Mouse (Mus musculus) liver, embryonic 15.5 days (tissue): Measurements from ENCODE around the gene Rdh9. TPM values are rescaled to one million over a fixed set of nuclear protein-coding genes. Genes with fewer than 3 reads are reported as not detected.
"Not testable (repeated sequence)": the region's sequence is repeated elsewhere in the genome, so short reads cannot be mapped to it uniquely, and the experiment has no call there.

Source experiments
- ATAC-seq: fragments of 200-750 bp; cut with Nextera tagmentation; 2 replicates; pipeline ENCODE4 v1.8.0; 2017; ENCODE audit warnings: moderate number of reproducible peaks, mild to moderate bottlenecking, moderate library complexity; ENCODE audit not compliant: insufficient read depth
- H3K27ac ChIP-seq: fragments of 300-500 bp; sonication (generic); replicated peaks from 2 replicates; pipeline ENCODE4 v1.5.1; 2015; ENCODE audit warnings: mild to moderate bottlenecking, inconsistent platforms
- H3K27me3 ChIP-seq: fragments of 300-500 bp; sonication (generic); 2 replicates; pipeline ENCODE4 v1.6.1; 2015; ENCODE audit warnings: mild to moderate bottlenecking, inconsistent platforms
- H3K36me3 ChIP-seq: fragments of 300-500 bp; sonication (generic); replicated peaks from 2 replicates; pipeline ENCODE4 v1.6.1; 2015; ENCODE audit warnings: moderate library complexity, mild to moderate bottlenecking, inconsistent platforms
- H3K4me1 ChIP-seq: fragments of 300-500 bp; sonication (generic); replicated peaks from 2 replicates; pipeline ENCODE4 v1.6.1; 2015; ENCODE audit warnings: inconsistent platforms
- H3K4me2 ChIP-seq: fragments of 300-500 bp; sonication (generic); 2 replicates; pipeline ENCODE4 v1.6.1; 2015; ENCODE audit warnings: moderate library complexity, mild to moderate bottlenecking, inconsistent platforms
- H3K4me3 ChIP-seq: fragments of 300-500 bp; sonication (generic); replicated peaks from 2 replicates; pipeline ENCODE4 v1.5.1; 2015; ENCODE audit warnings: mild to moderate bottlenecking, inconsistent platforms
- H3K9ac ChIP-seq: fragments of 300-500 bp; sonication (generic); 2 replicates; pipeline ENCODE4 v1.6.1; 2015; ENCODE audit warnings: moderate library complexity, mild to moderate bottlenecking, inconsistent platforms
- H3K9me3 ChIP-seq: fragments of 300-500 bp; sonication (generic); replicated peaks from 2 replicates; pipeline ENCODE4 v1.6.1; 2016; ENCODE audit warnings: inconsistent platforms
- WGBS: fragments of 180-500 bp; shearing (Covaris S2); methylation state at CpG from one replicate; pipeline ENCODE4 v1.1.7; 2015; ENCODE audit warnings: mixed read lengths; ENCODE audit not compliant: insufficient replicate concordance; 5-methylcytosine and 5-hydroxymethylcytosine counted together
- polyA plus RNA-seq: library from polyadenylated mRNA; unstranded; fragments of >200 nt; fragmentation: Nextera tagmentation; extraction: Ambion mirVana; gene quantifications from 2 replicates; pipeline ENCODE4 v1.2.1, GENCODE M21; 2015

Rdh9 gene
- polyA plus RNA-seq, 1 experiment from 2014 or later = not detected

GRCm38 (mm10) chr10:127815888-127816287 is 39.7 kb downstream of the Rdh9 start:
- Histone ChIP-seq H3K27me3 (no peaks in the 10 kb centered on the region), H3K36me3 (no peaks in the 10 kb centered on the region), H3K27ac (no peak overlapping the region), H3K4me3 (no peak overlapping the region), H3K9me3 (0 out of 2 replicates have a peak, but pooled peaks cover under 1% of the 10 kb centered on the region), H3K4me1 (no peaks in the 10 kb centered on the region), H3K4me2 (no peak overlapping the region), H3K9ac (no peak overlapping the region)
- no peak for ATAC-seq

GRCm38 (mm10) chr10:127817268-127817910 is 41.2 kb downstream of the Rdh9 start:
- not testable (repeated sequence) for H3K4me1 ChIP-seq, H3K9me3 ChIP-seq, H3K27me3 ChIP-seq, H3K27ac ChIP-seq, H3K4me2 ChIP-seq, H3K9ac ChIP-seq, H3K4me3 ChIP-seq, H3K36me3 ChIP-seq, ATAC-seq
- 51% methylated on average over 4 of the region's 4 CpGs for WGBS

GRCm38 (mm10) chr10:127821806-127822205 is 45.6 kb downstream of the Rdh9 start:
- not testable (repeated sequence) for ATAC-seq, H3K36me3 ChIP-seq, H3K4me2 ChIP-seq, H3K27ac ChIP-seq, H3K9me3 ChIP-seq, H3K9ac ChIP-seq, H3K27me3 ChIP-seq, H3K4me3 ChIP-seq, H3K4me1 ChIP-seq
- WGBS = 57% methylated on average over 2 of the region's 2 CpGs

DNA sequence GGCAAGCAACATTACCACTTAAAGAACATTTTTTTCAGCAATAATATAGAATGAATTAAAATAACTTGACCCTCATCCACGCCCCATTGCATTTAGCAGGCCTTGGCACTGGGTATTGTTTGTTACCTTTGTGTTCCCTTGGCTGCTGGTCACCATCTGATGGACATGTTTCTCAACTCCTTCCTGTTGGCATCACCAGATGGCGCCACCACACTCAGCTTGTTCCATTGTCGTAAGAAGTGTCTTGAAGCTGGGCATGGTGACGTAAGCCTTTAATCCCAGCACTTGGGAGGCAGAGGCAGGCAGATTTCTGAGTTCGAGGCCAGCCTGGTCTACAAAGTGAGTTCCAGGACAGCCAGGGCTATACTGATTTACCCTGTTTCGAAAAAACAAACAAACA is 49.2 kb downstream of the Rdh9 start:
- WGBS = 46% methylated on average over 6 of the region's 6 CpGs
- H3K4me3 ChIP-seq = no peak overlapping the region
- no peak for ATAC-seq
- 0 out of 2 replicates have a peak, but pooled peaks cover 2% of the 10 kb centered on the region for H3K9me3 ChIP-seq
- H3K9ac ChIP-seq = no peak overlapping the region
- no peak overlapping the region for H3K4me2 ChIP-seq
- no peak overlapping the region for H3K27ac ChIP-seq
- no peaks in the 10 kb centered on the region for H3K27me3 ChIP-seq
- no peaks in the 10 kb centered on the region for H3K4me1 ChIP-seq
- H3K36me3 ChIP-seq = no peaks in the 10 kb centered on the region

DNA sequence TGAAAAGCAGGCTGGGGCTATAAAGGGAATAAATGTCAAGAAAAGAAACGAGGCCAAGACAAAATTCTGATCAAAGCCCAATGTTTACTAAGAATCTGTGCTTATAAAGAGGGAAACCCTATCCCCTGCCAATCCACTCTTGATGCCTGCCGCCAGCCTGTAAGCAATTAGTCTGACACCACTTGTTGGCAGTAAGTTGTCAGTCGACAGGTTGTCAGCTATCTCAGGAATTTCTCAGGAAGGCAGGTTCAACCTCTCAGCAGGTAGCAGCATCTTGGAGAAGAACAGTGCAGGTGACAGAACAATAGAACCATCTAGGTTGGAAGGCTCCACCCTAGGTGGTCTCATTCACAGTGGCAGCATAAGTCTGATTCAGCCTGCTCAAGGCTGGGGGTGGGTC is 52.9 kb downstream of the Rdh9 start:
- no peak overlapping the region for H3K4me3 ChIP-seq
- ATAC-seq = no peak
- no peaks in the 10 kb centered on the region for H3K4me1 ChIP-seq
- whole genome bisulfite sequencing = 49% methylated on average over 3 of the region's 3 CpGs
- H3K9me3 ChIP-seq = no peaks in the 10 kb centered on the region
- H3K9ac ChIP-seq = no peak overlapping the region
- no peak overlapping the region for H3K4me2 ChIP-seq
- no peak overlapping the region for H3K27ac ChIP-seq
- no peaks in the 10 kb centered on the region for H3K27me3 ChIP-seq
- no peaks in the 10 kb centered on the region for H3K36me3 ChIP-seq

DNA sequence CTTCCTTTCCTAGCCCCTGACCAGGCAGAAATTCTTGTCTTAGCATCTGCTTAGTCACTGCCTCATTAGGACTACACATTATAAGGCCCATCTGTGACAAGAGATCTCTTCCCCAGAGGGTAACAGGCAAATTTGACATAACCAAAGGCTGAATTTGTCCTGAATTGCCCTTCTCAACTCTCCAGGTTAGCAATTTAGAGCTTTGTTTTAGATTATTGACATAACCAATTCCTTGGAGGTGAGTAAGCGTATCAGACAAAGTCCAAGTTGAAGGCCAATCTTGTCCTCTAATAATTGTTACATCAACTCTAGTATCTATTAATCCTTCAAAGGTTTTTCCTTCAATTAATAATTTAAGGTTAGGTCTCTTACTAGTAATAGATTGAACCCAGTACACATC is 58.0 kb downstream of the Rdh9 start:
- H3K27ac ChIP-seq, H3K4me3 ChIP-seq, H3K27me3 ChIP-seq, ATAC-seq, H3K9ac ChIP-seq, H3K36me3 ChIP-seq, H3K4me1 ChIP-seq, H3K9me3 ChIP-seq, H3K4me2 ChIP-seq: not testable (repeated sequence)
- WGBS = 83% methylated on average over 1 of the region's 1 CpGs

GRCm38 (mm10) chr10:127835292-127835691 is 59.1 kb downstream of the Rdh9 start:
- H3K27me3 ChIP-seq = no peaks in the 10 kb centered on the region
- no peak for ATAC-seq
- 67% methylated on average over 5 of the region's 5 CpGs for WGBS
- H3K4me3 ChIP-seq = no peak overlapping the region
- H3K9ac ChIP-seq = no peak overlapping the region
- H3K9me3 ChIP-seq = no peaks in the 10 kb centered on the region
- H3K27ac ChIP-seq = no peak overlapping the region
- H3K4me1 ChIP-seq = no peaks in the 10 kb centered on the region
- H3K4me2 ChIP-seq = no peak overlapping the region
- H3K36me3 ChIP-seq = no peaks in the 10 kb centered on the region

- WGBS = 75% methylated on average over 5 of the region's 5 CpGs
- not testable (repeated sequence) for H3K9ac ChIP-seq, H3K4me2 ChIP-seq, H3K4me1 ChIP-seq, H3K27me3 ChIP-seq, H3K9me3 ChIP-seq, H3K4me3 ChIP-seq, H3K27ac ChIP-seq, ATAC-seq, H3K36me3 ChIP-seq
These were observed 61.6 kb downstream of the Rdh9 start for GRCm38 (mm10) chr10:127837793-127838192.

DNA sequence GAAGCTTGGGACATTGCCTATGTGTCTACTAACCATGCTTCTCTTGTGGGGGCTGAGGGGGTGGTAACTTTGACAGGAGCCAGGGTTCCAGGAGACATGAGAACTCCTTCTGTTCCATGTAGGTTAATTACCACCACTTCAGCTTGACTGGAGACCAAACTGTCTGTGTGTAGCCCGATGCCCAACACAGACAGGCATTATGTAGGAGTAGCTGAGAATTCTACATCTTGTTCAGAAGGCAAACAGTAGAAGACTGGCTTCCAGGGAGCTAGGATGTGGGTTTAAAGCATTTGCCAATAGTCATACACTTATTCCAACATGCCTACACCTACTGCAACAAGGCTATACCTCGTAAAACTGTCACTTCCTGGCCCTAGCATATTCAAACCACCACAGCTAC is 62.4 kb downstream of the Rdh9 start:
- no peak overlapping the region for H3K27ac ChIP-seq
- H3K4me2 ChIP-seq = no peak overlapping the region
- H3K36me3 ChIP-seq = no peaks in the 10 kb centered on the region
- WGBS = 47% methylated on average over 2 of the region's 2 CpGs
- H3K9me3 ChIP-seq = no peaks in the 10 kb centered on the region
- H3K4me1 ChIP-seq = no peaks in the 10 kb centered on the region
- ATAC-seq = no peak
- no peak overlapping the region for H3K9ac ChIP-seq
- H3K27me3 ChIP-seq = no peaks in the 10 kb centered on the region
- no peak overlapping the region for H3K4me3 ChIP-seq

- Histone ChIP-seq H3K36me3 (no peaks in the 10 kb centered on the region), H3K4me1 (no peaks in the 10 kb centered on the region), H3K9ac (no peak overlapping the region), H3K4me3 (no peak overlapping the region), H3K27me3 (no peaks in the 10 kb centered on the region), H3K27ac (no peak overlapping the region), H3K4me2 (no peak overlapping the region), H3K9me3 (no peaks in the 10 kb centered on the region)
- no peak for ATAC-seq
- 38% methylated on average over 2 of the region's 2 CpGs for WGBS
These were observed 64.6 kb downstream of the Rdh9 start for GRCm38 (mm10) chr10:127840776-127841175.
